Mouse (Mus musculus) thymus, postnatal 25 days (tissue): ENCODE results near the gene Rragc.

Experiments
- DNase-seq: peaks from one replicate; pipeline ENCODE4 v3.0.0; 2022

Gene Rragc

GRCm38 (mm10) chr4:123956703-123957491, 39.7 kb downstream of the Rragc start:
- DNase-seq, result peak; percentile 52

- DNase-seq, result no peak
These were observed 40.2 kb downstream of the Rragc start for GRCm38 (mm10) chr4:123957492-123957808.

- no peak for DNase-seq
These were observed 40.6 kb downstream of the Rragc start for GRCm38 (mm10) chr4:123957891-123958290.

- DNase-seq, result no peak
These were observed 43.7 kb downstream of the Rragc start for GRCm38 (mm10) chr4:123960955-123961354.

GRCm38 (mm10) chr4:123962721-123963120, 45.5 kb downstream of the Rragc start:
- DNase-seq, result no peak

- no peak for DNase-seq
These were observed 51.5 kb downstream of the Rragc start for GRCm38 (mm10) chr4:123968663-123969321.

GRCm38 (mm10) chr4:123969458-123969857, 52.2 kb downstream of the Rragc start:
- no peak for DNase-seq

- no peak for DNase-seq
These were observed 53.8 kb downstream of the Rragc start for GRCm38 (mm10) chr4:123971059-123971458.

GRCm38 (mm10) chr4:123972423-123973049, 55.3 kb downstream of the Rragc start:
- no peak for DNase-seq

GRCm38 (mm10) chr4:123982105-123982504, 64.9 kb downstream of the Rragc start:
- DNase-seq, result no peak
